10 mouse cellular contexts compared by ENCODE assay signal in the genomic region with DNA sequence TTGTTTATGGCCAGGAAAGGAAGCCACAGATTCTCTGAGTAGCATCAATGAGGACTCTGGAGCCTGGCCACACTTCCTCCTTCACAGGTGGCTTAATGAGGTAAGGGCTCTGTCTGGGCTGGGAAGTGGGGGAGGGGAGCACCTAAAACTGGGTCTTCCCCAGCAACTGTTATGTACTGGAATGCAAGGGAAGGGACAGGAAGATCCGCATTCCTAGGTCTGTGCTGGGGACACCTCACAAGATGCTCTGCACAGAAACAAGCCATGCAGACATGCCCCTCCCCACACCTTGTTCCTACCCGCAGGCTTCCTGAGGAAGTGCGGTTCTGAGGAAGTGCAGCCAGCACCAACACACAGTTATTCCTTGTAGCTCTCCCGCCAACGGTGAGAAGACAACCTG. TPM values are rescaled to one million over a fixed set of nuclear protein-coding genes. Genes with fewer than 3 reads are reported as not detected.
DNase-seq lines count a peak whose midpoint lies in the region; ATAC-seq lines count a peak whose summit lies in the region.
"Had no signal": no experiment of that assay in that cellular context is flagged by ENCODE, and none has a peak within 500 bp of the region (broad histone marks: within the 10 kb centered on the region; RNA-seq: fewer than 3 reads in every experiment).

No protein-coding gene starts in this region.

- H3K36me3 ChIP-seq in heart, embryonic 15.5 days: no peaks in the 10 kb centered on the region
- H3K36me3 ChIP-seq in neural tube, embryonic 15.5 days: no peaks in the 10 kb centered on the region
- H3K36me3 ChIP-seq in forebrain, embryonic 14.5 days (ENCODE audit: control insufficient read depth, insufficient read depth, low read length): no peaks in the 10 kb centered on the region

- no peaks in the 10 kb centered on the region for H3K9me3 ChIP-seq in heart, embryonic 15.5 days (replicated peaks)
- H3K9me3 ChIP-seq in neural tube, embryonic 15.5 days (replicated peaks): no peaks in the 10 kb centered on the region
- no peaks in the 10 kb centered on the region for H3K9me3 ChIP-seq in forebrain, embryonic 14.5 days (replicated peaks; ENCODE audit: control insufficient read depth, low read length)

- no peaks in the 10 kb centered on the region for H3K27me3 ChIP-seq in heart, embryonic 15.5 days
- 0 out of 2 replicates have a peak, but pooled peaks cover 1% of the 10 kb centered on the region for H3K27me3 ChIP-seq in neural tube, embryonic 15.5 days (replicated peaks)
- H3K27me3 ChIP-seq in forebrain, embryonic 14.5 days (replicated peaks; ENCODE audit: control insufficient read depth, insufficient read depth, low read length): no peaks in the 10 kb centered on the region

- no peak for ATAC-seq in heart, embryonic 15.5 days (replicated peaks; ENCODE audit: insufficient number of reproducible peaks, insufficient read depth, low FRiP score, low read depth)
- ATAC-seq in granulocyte monocyte progenitor cell, adult 5-6 weeks (replicated peaks; ENCODE audit: poor library complexity, severe bottlenecking): peak; percentile 58
- ATAC-seq in neural tube, embryonic 15.5 days (ENCODE audit: low FRiP score): no peak
- ATAC-seq in forebrain, embryonic 14.5 days: no peak
- ATAC-seq: hindbrain, postnatal 0 days had no signal

- peak overlapping the region; percentile 11; the same call in 1 of the 2 replicates for H3K27ac ChIP-seq in heart, embryonic 15.5 days
- H3K27ac ChIP-seq in neural tube, embryonic 15.5 days (replicated peaks): no peak overlapping the region
- H3K27ac ChIP-seq in forebrain, embryonic 14.5 days (ENCODE audit: low read depth, low read length): no peak overlapping the region
- H3K27ac ChIP-seq: hindbrain, postnatal 0 days had no signal

- no peak overlapping the region for H3K9ac ChIP-seq in heart, embryonic 15.5 days
- H3K9ac ChIP-seq in neural tube, embryonic 15.5 days (replicated peaks): no peak overlapping the region
- H3K9ac ChIP-seq in forebrain, embryonic 14.5 days (ENCODE audit: low read length): no peak overlapping the region

- H3K4me2 ChIP-seq in heart, embryonic 15.5 days: no peak overlapping the region
- no peak overlapping the region for H3K4me2 ChIP-seq in neural tube, embryonic 15.5 days
- H3K4me2 ChIP-seq in forebrain, embryonic 14.5 days (ENCODE audit: low read length): no peak overlapping the region

- WGBS in heart, embryonic 15.5 days: 38% methylated on average over 5 of the region's 5 CpGs
- WGBS in neural tube, embryonic 15.5 days: 52% methylated on average over 5 of the region's 5 CpGs
- WGBS in forebrain, embryonic 14.5 days: 48% methylated on average over 5 of the region's 5 CpGs

- peaks cover 86% of the 10 kb centered on the region for H3K4me1 ChIP-seq in heart, embryonic 15.5 days (replicated peaks)
- H3K4me1 ChIP-seq in neural tube, embryonic 15.5 days: peaks cover 53% of the 10 kb centered on the region
- H3K4me1 ChIP-seq in forebrain, embryonic 14.5 days (ENCODE audit: control insufficient read depth, insufficient read depth, low read length): peaks cover 45% of the 10 kb centered on the region

- no peak for DNase-seq in heart, postnatal 36 days
- peak; percentile 14 to 21 for DNase-seq in spleen, adult 18-20 months
- DNase-seq in spleen, postnatal 10 days (ENCODE audit: low spot score in 2 of 2): no peak
- DNase-seq in thymus, postnatal 25 days: peak; percentile 40
- no peak for DNase-seq in forebrain, embryonic 14.5 days (ENCODE audit: low spot score)

- intact Hi-C loops in heart, postnatal 36 days (cut with DNase I): loop anchor here (5.0 kb wide), 1 partner anchor 51 kb away; no protein-coding TSS in a partner anchor

- H3K4me3 ChIP-seq in heart, embryonic 15.5 days: no peak overlapping the region
- H3K4me3 ChIP-seq in neural tube, embryonic 15.5 days (replicated peaks): no peak overlapping the region
- no peak overlapping the region for H3K4me3 ChIP-seq in forebrain, embryonic 14.5 days (ENCODE audit: low read depth, low read length)
- H3K4me3 ChIP-seq: myocyte had no signal

RNA-seq across cellular contexts. Expression of a gene that starts 46.4 kb away (rescaled TPM):
- 20.6 and 24.5 TPM in 2 replicates for polyA plus RNA-seq in heart, embryonic 15.5 days (2015; fragmentation: Nextera tagmentation; extraction: Ambion mirVana)
- total RNA-seq in heart, postnatal 36 days (2021): 10 to 100 TPM; 36.4 to 40.7 TPM
- 1.0 and 1.4 TPM in 2 replicates for total RNA-seq in granulocyte monocyte progenitor cell, adult 5-6 weeks (2014; fragmentation: Nextera tagmentation)
- 1.9 and 2.4 TPM in 2 replicates for total RNA-seq in granulocyte monocyte progenitor cell, adult 5-6 weeks (2017)
- 16.3 and 16.8 TPM in 2 replicates for polyA plus RNA-seq in neural tube, embryonic 15.5 days (2015; fragmentation: Nextera tagmentation; extraction: Ambion mirVana)
- polyA plus RNA-seq in forebrain, embryonic 14.5 days (2014; fragmentation: Nextera tagmentation; extraction: Ambion mirVana): 15.5 and 19.9 TPM in 2 replicates

Comparison
In these comparisons a context has a peak if more than half of its experiments do, and no peak if none do; other contexts are left out.
1. DNase-seq: peak in spleen, adult 18-20 months (2 of 2) and thymus, postnatal 25 days (single experiment); none in heart, postnatal 36 days (0 of 2), spleen, postnatal 10 days (0 of 2) and forebrain, embryonic 14.5 days (single experiment).